Mouse (Mus musculus) heart, embryonic 15.5 days (tissue): ENCODE measurements at regions not wholly inside any gene's neighbourhood (a gene's known extent, or its start where the extent isn't known, plus 50 kb on each side); places are given as distances from the start of the nearest gene placed in this dataset.

ENCODE experiments used
- ATAC-seq: fragments of 200-750 bp; cut with Nextera tagmentation; replicated peaks from 2 replicates; pipeline ENCODE4 v1.8.0; 2017; ENCODE audit warnings: low read depth, moderate TSS enrichment; ENCODE audit not compliant: insufficient number of reproducible peaks, insufficient read depth, low FRiP score
- H3K27ac ChIP-seq: fragments of 300-500 bp; sonication (generic); 2 replicates; pipeline ENCODE4 v1.5.1; 2015; ENCODE audit warnings: mild to moderate bottlenecking, inconsistent platforms
- H3K27me3 ChIP-seq: fragments of 300-500 bp; sonication (generic); 2 replicates; pipeline ENCODE4 v1.6.1; 2015; ENCODE audit warnings: inconsistent platforms
- H3K36me3 ChIP-seq: fragments of 300-500 bp; sonication (generic); 2 replicates; pipeline ENCODE4 v1.6.1; 2015; ENCODE audit warnings: mild to moderate bottlenecking, inconsistent platforms
- H3K4me1 ChIP-seq: fragments of 300-500 bp; sonication (generic); replicated peaks from 2 replicates; pipeline ENCODE4 v1.6.1; 2015; ENCODE audit warnings: inconsistent platforms
- H3K4me2 ChIP-seq: fragments of 300-500 bp; sonication (generic); 2 replicates; pipeline ENCODE4 v1.6.1; 2015; ENCODE audit warnings: inconsistent platforms, mild to moderate bottlenecking, moderate library complexity
- H3K4me3 ChIP-seq: fragments of 300-500 bp; sonication (generic); 2 replicates; pipeline ENCODE4 v1.5.1; 2015; ENCODE audit warnings: mild to moderate bottlenecking, inconsistent platforms
- H3K9ac ChIP-seq: fragments of 300-500 bp; sonication (generic); 2 replicates; pipeline ENCODE4 v1.6.1; 2015; ENCODE audit warnings: mild to moderate bottlenecking, inconsistent platforms
- H3K9me3 ChIP-seq: fragments of 300-500 bp; sonication (generic); replicated peaks from 2 replicates; pipeline ENCODE4 v1.6.1; 2016; ENCODE audit warnings: inconsistent platforms
- WGBS: fragments of 180-500 bp; shearing (Covaris S2); methylation state at CpG from one replicate; pipeline ENCODE4 v1.1.7; 2015; ENCODE audit warnings: mixed read lengths; 5-methylcytosine and 5-hydroxymethylcytosine counted together

DNA sequence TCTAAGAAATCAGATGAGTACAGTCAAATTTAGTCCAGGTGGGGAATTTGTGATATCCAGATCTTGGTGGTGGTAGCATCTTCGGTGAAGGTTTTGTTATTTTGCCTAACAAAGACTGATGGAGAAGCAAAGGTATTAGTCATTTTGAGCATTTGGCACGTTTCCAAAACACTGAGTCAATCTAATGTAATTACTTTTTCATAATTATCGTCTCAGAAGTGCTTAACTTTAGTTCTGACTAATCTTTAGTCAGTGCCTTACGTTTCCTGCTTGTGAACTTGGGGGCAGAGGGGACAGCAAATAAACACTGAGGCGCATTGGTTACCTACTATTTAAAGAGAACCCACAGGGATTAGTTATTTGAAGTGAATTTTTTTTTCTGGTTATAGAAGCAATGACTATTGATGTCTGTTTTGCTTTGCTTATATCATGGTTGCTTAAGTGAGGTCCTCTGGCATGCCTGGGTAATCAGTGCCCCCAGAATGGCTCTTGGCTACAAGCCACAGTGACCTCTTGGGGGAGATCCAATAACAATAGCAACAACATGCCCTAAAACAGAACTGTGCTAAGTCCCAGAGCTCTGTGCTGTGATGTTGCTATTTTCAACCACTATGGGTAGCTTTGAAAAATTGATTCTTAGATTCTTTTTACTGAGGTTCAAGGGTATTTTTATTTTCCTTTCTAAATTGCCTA is 275.1 kb downstream of the Gpat3 start:
- 33% methylated on average over 5 of the region's 5 CpGs for WGBS
- 0 out of 2 replicates have a peak, but pooled peaks have one; percentile 62 for ATAC-seq
- H3K36me3 ChIP-seq = no peaks in the 10 kb centered on the region
- H3K27ac ChIP-seq = peak overlapping the region; percentile 38
- H3K4me1 ChIP-seq = peaks cover 8% of the 10 kb centered on the region
- H3K4me2 ChIP-seq = no peak overlapping the region
- no peak overlapping the region for H3K9ac ChIP-seq
- no peak overlapping the region for H3K4me3 ChIP-seq
- no peaks in the 10 kb centered on the region for H3K27me3 ChIP-seq
- H3K9me3 ChIP-seq = no peaks in the 10 kb centered on the region

DNA sequence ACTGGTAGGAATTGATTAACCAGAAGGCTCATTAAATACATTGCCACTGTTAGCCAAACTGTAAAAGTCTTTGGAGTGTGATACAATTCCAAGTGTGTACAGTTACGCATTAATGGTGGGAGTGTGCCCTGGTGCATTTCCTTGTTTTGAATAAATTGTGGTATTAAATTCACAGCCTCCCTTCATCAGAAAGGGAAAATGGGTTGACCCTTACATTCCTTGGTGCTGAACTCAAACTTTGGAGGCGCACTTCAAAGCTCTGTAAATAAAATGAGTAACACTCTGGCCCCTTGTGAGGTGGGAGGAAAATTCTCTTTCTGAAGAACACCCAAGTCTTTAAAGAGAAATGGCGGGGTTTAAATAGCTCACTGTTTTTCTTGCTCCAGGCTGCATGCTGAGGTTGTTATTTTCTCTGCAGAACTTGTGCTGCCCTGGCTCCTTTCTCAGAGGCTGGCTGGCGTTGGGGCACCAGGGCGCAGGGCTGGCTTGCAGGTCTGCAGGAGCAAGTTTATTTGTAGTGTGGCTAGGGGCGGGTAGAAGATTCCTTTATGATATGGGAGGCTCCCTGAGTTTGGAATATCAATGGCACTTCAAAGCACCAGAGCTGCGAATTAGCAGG is 266.7 kb downstream of the Gpat3 start:
- 43% methylated on average over 7 of the region's 7 CpGs for WGBS
- no peaks in the 10 kb centered on the region for H3K36me3 ChIP-seq
- no peaks in the 10 kb centered on the region for H3K27me3 ChIP-seq
- no peak for ATAC-seq
- H3K4me1 ChIP-seq = peaks cover 13% of the 10 kb centered on the region
- no peak overlapping the region for H3K4me2 ChIP-seq
- no peak overlapping the region for H3K9ac ChIP-seq
- H3K27ac ChIP-seq = no peak overlapping the region
- no peak overlapping the region for H3K4me3 ChIP-seq
- H3K9me3 ChIP-seq = no peaks in the 10 kb centered on the region

DNA sequence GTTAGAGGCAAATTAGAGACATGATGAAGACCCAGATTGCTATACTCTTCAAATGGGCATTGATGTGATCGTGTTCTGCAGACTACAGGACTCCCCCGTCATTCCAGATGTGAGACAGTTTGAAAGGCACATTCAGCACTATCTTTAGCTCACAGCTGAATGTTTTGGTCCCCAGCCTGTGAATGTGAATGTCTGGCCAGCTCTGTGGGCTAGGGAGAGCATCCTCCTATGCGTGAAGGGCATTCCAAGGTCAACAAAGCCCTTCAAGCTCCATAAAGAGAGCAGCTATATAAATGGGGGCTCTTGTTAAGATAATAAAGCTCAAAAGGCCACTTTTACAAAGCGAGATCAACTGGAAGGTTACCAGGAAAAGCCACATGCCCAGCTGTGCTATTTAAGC is 266.1 kb downstream of the Gpat3 start:
- H3K9me3 ChIP-seq = no peaks in the 10 kb centered on the region
- H3K27ac ChIP-seq = no peak overlapping the region
- 28% methylated on average over 4 of the region's 4 CpGs for WGBS
- peaks cover 13% of the 10 kb centered on the region for H3K4me1 ChIP-seq
- no peaks in the 10 kb centered on the region for H3K36me3 ChIP-seq
- no peaks in the 10 kb centered on the region for H3K27me3 ChIP-seq
- no peak overlapping the region for H3K9ac ChIP-seq
- no peak overlapping the region for H3K4me2 ChIP-seq
- no peak overlapping the region for H3K4me3 ChIP-seq
- ATAC-seq = no peak

DNA sequence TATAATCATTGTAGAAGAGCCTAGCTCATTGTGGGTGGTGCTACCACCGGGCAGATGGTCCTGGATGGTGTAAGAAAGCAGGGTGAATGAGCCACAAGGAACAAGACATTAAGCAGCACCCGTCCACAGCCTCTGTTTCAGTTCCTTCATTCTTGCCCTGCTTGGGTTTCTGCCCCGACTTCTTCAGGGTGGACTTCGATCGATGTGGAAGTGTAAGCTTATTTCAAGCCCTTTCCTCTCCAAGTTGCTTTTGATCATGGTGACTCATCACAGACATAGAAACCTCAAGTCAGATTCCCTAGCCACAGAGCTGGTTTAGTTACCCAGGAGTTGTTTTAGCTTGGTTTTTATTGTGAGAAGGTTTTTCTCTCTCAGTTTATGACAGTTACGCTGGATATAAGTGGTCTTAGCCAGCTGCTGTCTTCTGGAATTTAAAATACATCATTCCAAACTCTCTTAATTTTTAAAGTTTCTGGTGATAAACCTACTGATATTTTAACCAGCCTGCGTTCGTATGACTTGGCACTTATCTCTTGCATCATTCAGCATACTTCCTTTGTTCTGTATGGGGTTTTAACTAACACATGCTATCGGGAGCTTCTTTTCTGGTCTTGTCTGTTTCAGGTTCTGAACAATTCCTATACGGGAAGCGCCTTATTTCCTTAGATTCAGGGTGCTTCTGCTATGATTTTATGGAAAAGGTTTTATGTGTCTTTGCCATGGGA is 255.6 kb downstream of the Gpat3 start:
- no peaks in the 10 kb centered on the region for H3K9me3 ChIP-seq
- WGBS = 66% methylated on average over 11 of the region's 11 CpGs
- no peak for ATAC-seq
- H3K27ac ChIP-seq = no peak overlapping the region
- no peaks in the 10 kb centered on the region for H3K36me3 ChIP-seq
- no peak overlapping the region for H3K4me2 ChIP-seq
- H3K4me3 ChIP-seq = no peak overlapping the region
- H3K9ac ChIP-seq = no peak overlapping the region
- H3K27me3 ChIP-seq = no peaks in the 10 kb centered on the region
- H3K4me1 ChIP-seq = no peaks in the 10 kb centered on the region

DNA sequence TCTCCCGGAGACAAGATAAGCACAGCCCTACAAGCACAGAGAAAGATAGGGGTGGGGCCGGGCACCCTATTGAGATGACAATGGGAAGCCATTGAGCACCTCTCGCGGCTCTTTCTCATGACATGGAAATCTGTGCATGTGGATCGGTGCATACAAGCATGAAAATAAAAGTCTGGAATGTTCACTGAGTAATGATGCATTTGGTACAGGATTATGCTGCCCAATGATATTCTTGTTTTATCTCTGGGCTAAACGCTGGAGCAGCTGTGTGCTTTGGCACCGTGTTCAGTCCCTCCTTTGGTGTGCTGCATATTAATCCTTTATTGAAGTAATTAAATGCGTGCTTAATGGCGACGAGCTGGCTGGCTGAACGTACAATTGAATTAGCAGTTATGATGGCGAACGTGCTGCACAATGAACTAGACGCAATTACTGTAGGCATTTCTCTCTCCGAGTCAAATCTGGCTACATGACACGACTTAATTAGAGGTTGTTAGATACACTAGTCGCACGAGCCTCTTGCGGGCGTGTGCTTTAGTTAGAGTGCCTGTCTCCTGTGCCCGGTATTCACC is 245.6 kb downstream of the Gpat3 start:
- WGBS = 59% methylated on average over 21 of the region's 21 CpGs
- H3K4me3 ChIP-seq = no peak overlapping the region
- H3K9ac ChIP-seq = no peak overlapping the region
- H3K36me3 ChIP-seq = no peaks in the 10 kb centered on the region
- H3K27ac ChIP-seq = no peak overlapping the region
- peak overlapping the region; percentile 15; the same call in 1 of the 2 replicates for H3K4me2 ChIP-seq
- no peak for ATAC-seq
- H3K27me3 ChIP-seq = no peaks in the 10 kb centered on the region
- H3K4me1 ChIP-seq = peaks cover 7% of the 10 kb centered on the region; the same call in 1 of the 2 replicates
- no peaks in the 10 kb centered on the region for H3K9me3 ChIP-seq

DNA sequence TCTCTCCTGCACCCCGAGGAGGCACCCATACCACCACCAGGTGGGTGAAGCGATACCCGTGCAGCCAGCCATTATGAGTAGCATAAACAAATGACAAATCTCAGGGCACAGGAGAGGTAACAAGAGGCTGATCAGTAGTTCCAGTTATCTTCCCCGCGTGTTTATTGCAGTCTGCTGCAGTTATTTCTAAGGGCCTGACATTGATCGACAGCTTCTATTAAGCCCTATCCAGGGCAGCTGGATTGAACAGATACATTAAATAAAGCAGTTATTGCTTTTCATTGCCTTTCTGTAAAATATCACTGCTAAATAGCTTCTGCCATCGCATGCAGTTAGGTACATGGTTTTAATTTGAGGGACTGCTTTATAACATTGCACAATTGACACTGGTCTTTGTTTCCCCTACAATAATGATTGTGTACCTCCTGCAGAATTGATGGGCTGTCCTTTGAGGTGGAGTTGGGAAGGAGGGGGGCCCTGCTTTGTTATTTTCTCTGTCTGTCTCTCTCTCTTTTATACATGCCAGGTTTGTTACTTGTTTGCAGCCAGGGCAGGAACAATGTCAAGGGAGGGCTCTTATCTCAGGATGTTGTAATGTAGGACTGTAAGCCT is 245.0 kb downstream of the Gpat3 start:
- Histone ChIP-seq H3K27me3 (no peaks in the 10 kb centered on the region), H3K4me2 (peak overlapping the region; percentile 15; the same call in 1 of the 2 replicates), H3K4me1 (peaks cover 7% of the 10 kb centered on the region; the same call in 1 of the 2 replicates), H3K36me3 (no peaks in the 10 kb centered on the region), H3K4me3 (no peak overlapping the region), H3K9me3 (no peaks in the 10 kb centered on the region), H3K9ac (no peak overlapping the region), H3K27ac (no peak overlapping the region)
- no peak; the same call in 1 of the 2 replicates for ATAC-seq
- 74% methylated on average over 7 of the region's 7 CpGs for WGBS

DNA sequence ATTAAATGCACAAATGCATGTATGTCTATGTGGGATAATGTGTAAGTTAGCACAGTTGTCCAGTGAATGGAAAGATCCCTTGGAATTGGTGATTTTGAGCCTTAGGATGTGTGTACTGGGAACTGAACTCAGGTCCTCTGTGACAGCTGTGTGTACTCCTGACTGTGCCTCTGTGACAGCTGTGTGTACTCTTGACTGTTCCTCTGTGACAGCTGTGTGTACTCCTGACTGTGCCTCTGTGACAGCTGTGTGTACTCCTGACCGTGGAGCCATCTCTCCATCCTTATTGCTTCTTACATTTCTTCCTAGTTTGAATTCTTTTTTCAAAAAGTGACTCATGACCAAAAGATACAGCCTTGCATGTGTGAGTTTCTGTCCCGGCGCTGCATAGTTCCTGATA is 239.7 kb downstream of the Gpat3 start:
- Histone ChIP-seq H3K27me3 (no peaks in the 10 kb centered on the region), H3K9ac (no peak overlapping the region), H3K27ac (no peak overlapping the region), H3K4me2 (no peak overlapping the region), H3K4me3 (no peak overlapping the region), H3K4me1 (no peaks in the 10 kb centered on the region), H3K36me3 (no peaks in the 10 kb centered on the region), H3K9me3 (no peaks in the 10 kb centered on the region)
- ATAC-seq = no peak
- WGBS = 62% methylated on average over 3 of the region's 3 CpGs

DNA sequence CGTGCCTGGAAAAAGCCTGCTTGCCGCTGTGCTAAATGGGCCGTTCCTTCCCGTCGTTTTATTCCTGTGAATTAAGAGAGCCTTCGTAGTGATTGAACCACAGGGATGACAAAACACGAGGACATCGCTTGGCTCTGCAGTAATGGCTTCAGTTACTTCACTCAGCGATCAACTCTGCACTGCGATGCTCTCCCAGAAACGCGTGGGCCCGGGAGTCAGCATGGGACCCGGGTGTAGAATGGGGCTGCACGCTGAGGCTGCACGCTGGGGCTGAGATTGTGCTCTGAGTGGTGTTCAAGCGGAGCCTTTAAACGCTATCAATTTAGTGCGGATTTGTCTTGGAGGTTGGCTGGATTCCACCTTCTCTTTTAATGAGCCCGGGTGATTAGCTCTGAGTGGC is 237.1 kb downstream of the Gpat3 start:
- no peak for ATAC-seq
- Histone ChIP-seq H3K4me3 (no peak overlapping the region), H3K4me2 (no peak overlapping the region), H3K27me3 (no peaks in the 10 kb centered on the region), H3K9me3 (no peaks in the 10 kb centered on the region), H3K27ac (no peak overlapping the region), H3K9ac (no peak overlapping the region), H3K36me3 (no peaks in the 10 kb centered on the region), H3K4me1 (no peaks in the 10 kb centered on the region)
- 77% methylated on average over 20 of the region's 20 CpGs for WGBS

DNA sequence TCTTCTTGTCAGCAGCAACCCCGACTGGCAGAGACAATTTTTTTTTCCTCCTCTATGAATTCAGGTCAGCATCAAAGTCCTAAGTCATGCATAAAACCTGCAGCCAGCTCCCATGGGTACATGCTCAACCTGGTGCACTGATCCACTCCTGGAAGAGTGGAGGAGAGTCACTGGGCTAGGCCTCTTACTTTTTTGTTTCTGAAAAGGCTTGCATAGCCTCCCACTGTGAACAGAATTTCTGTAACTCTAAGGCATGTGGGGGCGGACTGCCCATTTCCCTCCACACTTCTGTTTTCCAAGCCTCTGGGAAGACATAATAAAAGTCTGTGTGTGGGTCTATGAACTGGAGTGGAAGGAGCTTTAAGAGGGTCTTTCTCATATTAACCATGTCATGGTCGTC is 218.8 kb downstream of the Gpat3 start:
- Histone ChIP-seq H3K36me3 (no peaks in the 10 kb centered on the region), H3K4me2 (no peak overlapping the region), H3K9ac (no peak overlapping the region), H3K9me3 (no peaks in the 10 kb centered on the region), H3K4me1 (no peaks in the 10 kb centered on the region), H3K4me3 (no peak overlapping the region), H3K27me3 (no peaks in the 10 kb centered on the region), H3K27ac (no peak overlapping the region)
- WGBS = 71% methylated on average over 3 of the region's 3 CpGs
- ATAC-seq = no peak

DNA sequence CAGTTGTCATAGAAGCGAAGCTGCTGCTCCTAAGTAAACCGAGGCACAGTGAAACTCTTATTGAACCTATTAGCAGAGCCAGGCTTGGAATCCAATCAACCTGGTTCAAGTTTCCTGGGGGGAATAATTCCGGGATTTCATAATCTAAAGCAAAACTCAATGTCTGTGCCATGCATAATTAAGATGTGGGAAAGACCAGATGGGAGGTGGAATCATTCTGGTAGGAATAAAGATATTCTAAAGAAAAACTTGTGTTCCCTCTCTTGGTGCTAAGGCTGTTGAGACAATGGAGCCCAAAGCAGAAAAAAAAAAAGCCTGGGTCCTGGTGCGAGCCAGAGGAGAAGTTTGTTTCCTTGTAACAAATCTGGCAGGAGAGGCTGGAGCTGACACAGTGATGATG is 217.7 kb downstream of the Gpat3 start:
- Histone ChIP-seq H3K9ac (no peak overlapping the region), H3K27me3 (no peaks in the 10 kb centered on the region), H3K9me3 (no peaks in the 10 kb centered on the region)

DNA sequence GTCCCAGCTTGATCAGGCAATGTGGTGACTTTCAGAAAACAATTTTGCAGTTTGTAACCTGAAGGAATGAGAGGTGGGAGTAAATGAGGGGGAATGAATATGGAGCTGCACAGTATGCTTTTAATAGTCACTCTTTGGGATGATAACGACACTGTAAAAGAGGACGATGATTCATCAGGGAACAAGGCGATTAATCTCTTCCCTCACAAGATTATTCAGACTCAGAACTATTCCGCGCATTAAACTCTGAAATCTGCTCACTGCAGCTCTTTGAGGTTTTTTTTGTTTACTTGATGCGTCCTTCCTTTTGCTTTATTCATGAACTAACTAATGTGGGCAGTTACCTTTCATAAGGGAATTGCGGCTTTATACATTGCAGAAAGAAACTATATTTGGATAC is 206.1 kb downstream of the Gpat3 start:
- no peaks in the 10 kb centered on the region for H3K4me1 ChIP-seq
- H3K27me3 ChIP-seq = no peaks in the 10 kb centered on the region
- H3K9me3 ChIP-seq = no peaks in the 10 kb centered on the region
- H3K4me2 ChIP-seq = no peak overlapping the region
- no peak for ATAC-seq
- no peak overlapping the region for H3K9ac ChIP-seq
- 64% methylated on average over 7 of the region's 7 CpGs for WGBS
- no peaks in the 10 kb centered on the region for H3K36me3 ChIP-seq
- H3K27ac ChIP-seq = no peak overlapping the region
- no peak overlapping the region for H3K4me3 ChIP-seq

More for the DNA sequence above, 217.7 kb downstream of the Gpat3 start:
- no peaks in the 10 kb centered on the region for H3K36me3 ChIP-seq
- no peak overlapping the region for H3K27ac ChIP-seq
- ATAC-seq = no peak
- H3K4me3 ChIP-seq = no peak overlapping the region
- H3K4me2 ChIP-seq = no peak overlapping the region
- WGBS = 83% methylated on average over 4 of the region's 4 CpGs
- no peaks in the 10 kb centered on the region for H3K4me1 ChIP-seq
